Mouse (Mus musculus): ENCODE results near the gene Arvcf.

DNA sequence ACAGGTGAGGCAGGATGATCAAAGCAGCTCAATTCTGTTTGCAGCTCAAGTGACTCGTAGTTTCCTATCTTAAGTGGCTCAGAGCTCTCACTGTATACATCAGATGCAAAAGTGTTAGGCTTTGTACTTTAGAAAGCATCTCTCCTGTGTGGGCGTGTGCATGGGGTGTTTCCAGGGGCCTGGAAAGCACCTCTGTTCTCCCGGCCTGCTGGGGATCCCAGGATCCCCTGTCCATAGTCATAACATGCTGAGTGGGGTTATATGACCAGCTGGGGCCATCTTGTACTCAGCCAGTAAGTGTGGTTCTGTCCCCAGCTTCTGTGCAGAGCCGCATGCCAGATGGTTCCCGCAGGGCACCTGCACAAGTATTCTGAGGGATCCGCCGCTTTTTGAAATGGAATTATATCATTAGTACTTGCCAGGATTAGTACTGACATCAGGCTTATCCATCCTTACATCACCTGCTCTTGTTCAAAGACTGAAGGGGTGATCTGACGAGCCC is 104.4 kb downstream of the Arvcf start:
- TF ChIP-seq CTCF (IDR thresholded peaks at IDR 0.05; ENCODE audit: insufficient read depth, low read length) (no peak), POLR2A (IDR thresholded peaks at IDR 0.05; ENCODE audit: borderline replicate concordance, extremely low read depth, low read depth, low read length) (no peak)

Data from lung, adult 2 months (tissue).